7 mouse cellular contexts compared by ENCODE assay signal in the genomic region with DNA sequence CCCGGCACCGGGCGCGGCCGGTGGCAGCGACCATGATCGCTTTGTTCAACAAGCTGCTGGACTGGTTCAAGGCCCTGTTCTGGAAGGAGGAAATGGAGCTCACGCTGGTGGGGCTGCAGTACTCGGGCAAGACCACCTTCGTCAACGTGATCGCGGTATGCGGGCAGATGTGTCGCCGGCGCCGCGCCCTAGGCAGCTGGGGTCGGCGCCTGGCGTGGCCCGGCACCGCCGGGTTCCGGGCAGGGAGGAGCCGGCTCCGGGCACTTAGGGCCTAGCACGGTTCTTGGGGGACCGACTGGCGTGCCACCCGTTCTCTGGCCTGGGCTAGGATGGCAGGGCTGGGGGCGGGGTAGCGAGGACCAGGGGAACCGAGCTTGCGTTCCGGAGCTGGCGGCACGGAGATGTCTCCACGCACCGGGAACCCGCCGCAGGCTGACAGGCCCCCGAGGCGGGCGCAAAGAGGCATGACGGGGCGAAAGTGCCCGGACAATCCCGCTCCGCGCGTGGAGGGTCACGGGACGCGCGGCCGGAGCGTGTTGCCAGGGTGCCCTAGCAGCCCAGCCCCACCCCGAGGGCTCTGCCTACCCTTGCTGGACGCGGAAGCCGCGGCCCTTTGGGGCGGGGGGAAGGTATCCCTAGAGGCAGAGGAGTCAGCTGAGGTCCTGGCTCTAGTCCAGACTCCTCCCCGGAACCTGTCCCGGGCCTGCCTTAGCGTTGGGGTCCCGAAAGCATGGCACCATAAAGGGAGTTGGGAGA. TPM values are rescaled to one million over a fixed set of nuclear protein-coding genes. Genes with fewer than 3 reads are reported as not detected.
A peak's percentile ranks its signal among the peaks of the same experiment; 100 is the strongest.
DNase-seq lines count a peak whose midpoint lies in the region; ATAC-seq lines count a peak whose summit lies in the region.

No protein-coding gene starts in this region.

- peak overlapping the region; percentile 90 for H3K4me3 ChIP-seq in embryonic facial prominence, embryonic 11.5 days (ENCODE audit: low read depth, low read length)
- peak overlapping the region; percentile 95 for H3K4me3 ChIP-seq in limb, embryonic 12.5 days (replicated peaks)
- H3K4me3 ChIP-seq in midbrain, embryonic 13.5 days (replicated peaks): peak overlapping the region; percentile 94

- peak overlapping the region; percentile 87 for H3K9ac ChIP-seq in embryonic facial prominence, embryonic 11.5 days (replicated peaks; ENCODE audit: low read length)
- peak overlapping the region; percentile 94 for H3K9ac ChIP-seq in limb, embryonic 12.5 days (replicated peaks)
- H3K9ac ChIP-seq in midbrain, embryonic 13.5 days (replicated peaks): peak overlapping the region; percentile 94

- peak; percentile 94 for DNase-seq in adrenal gland, postnatal 14 days
- DNase-seq in embryonic facial prominence, embryonic 11.5 days (ENCODE audit: low spot score): peak; percentile 67
- DNase-seq in heart, adult 18-20 months: peak; percentile 87 to 92
- peak; percentile 90 for DNase-seq in kidney, adult 18-20 months
- peak; percentile 84 for DNase-seq in skeletal muscle tissue, adult 2 months (ENCODE audit: low read depth, low spot score)

- peak; percentile 63 for ATAC-seq in embryonic facial prominence, embryonic 11.5 days (replicated peaks; ENCODE audit: insufficient number of reproducible peaks, low FRiP score, low TSS enrichment, low read depth)
- ATAC-seq in limb, embryonic 12.5 days (ENCODE audit: insufficient number of reproducible peaks, insufficient read depth, low FRiP score, low TSS enrichment, low read depth): peak; percentile 66
- peak; percentile 78 for ATAC-seq in midbrain, embryonic 13.5 days

- H3K27me3 ChIP-seq in embryonic facial prominence, embryonic 11.5 days (ENCODE audit: control insufficient read depth, insufficient read depth, low read length): no peaks in the 10 kb centered on the region
- peaks cover 18% of the 10 kb centered on the region for H3K27me3 ChIP-seq in limb, embryonic 12.5 days
- H3K27me3 ChIP-seq in midbrain, embryonic 13.5 days: no peaks in the 10 kb centered on the region; the same call in 1 of the 2 replicates

- no peaks in the 10 kb centered on the region for H3K36me3 ChIP-seq in embryonic facial prominence, embryonic 11.5 days (replicated peaks; ENCODE audit: control insufficient read depth, insufficient read depth, low read depth, low read length)
- peaks cover 9% of the 10 kb centered on the region; the same call in 1 of the 2 replicates for H3K36me3 ChIP-seq in limb, embryonic 12.5 days
- H3K36me3 ChIP-seq in midbrain, embryonic 13.5 days: peaks cover 9% of the 10 kb centered on the region

- under 1% methylated on average over 67 of the region's 69 CpGs for WGBS in embryonic facial prominence, embryonic 11.5 days
- 0% methylated on average over 68 of the region's 69 CpGs for WGBS in limb, embryonic 12.5 days
- WGBS in midbrain, embryonic 13.5 days: under 1% methylated on average over 61 of the region's 69 CpGs

- H3K27ac ChIP-seq in embryonic facial prominence, embryonic 11.5 days (replicated peaks; ENCODE audit: low read depth, low read length): peak overlapping the region; percentile 74
- peak overlapping the region; percentile 88 for H3K27ac ChIP-seq in limb, embryonic 12.5 days
- H3K27ac ChIP-seq in midbrain, embryonic 13.5 days: peak overlapping the region; percentile 96

- 0 out of 2 replicates have a peak, but pooled peaks cover 3% of the 10 kb centered on the region for H3K4me1 ChIP-seq in embryonic facial prominence, embryonic 11.5 days (ENCODE audit: control insufficient read depth, insufficient read depth, low read length)
- H3K4me1 ChIP-seq in limb, embryonic 12.5 days (replicated peaks): peaks cover 24% of the 10 kb centered on the region
- peaks cover 47% of the 10 kb centered on the region for H3K4me1 ChIP-seq in midbrain, embryonic 13.5 days (replicated peaks)

- H3K4me2 ChIP-seq in embryonic facial prominence, embryonic 11.5 days (ENCODE audit: low read depth, low read length): peak overlapping the region; percentile 83
- H3K4me2 ChIP-seq in limb, embryonic 12.5 days: peak overlapping the region; percentile 83
- peak overlapping the region; percentile 95 for H3K4me2 ChIP-seq in midbrain, embryonic 13.5 days (replicated peaks)

- no peaks in the 10 kb centered on the region for H3K9me3 ChIP-seq in embryonic facial prominence, embryonic 11.5 days (replicated peaks; ENCODE audit: control insufficient read depth, low read length)
- H3K9me3 ChIP-seq in limb, embryonic 12.5 days: no peaks in the 10 kb centered on the region
- H3K9me3 ChIP-seq in midbrain, embryonic 13.5 days: no peaks in the 10 kb centered on the region

RNA-seq across cellular contexts. Expression of gene Arl8a, which starts 0.5 kb away (rescaled TPM):
- total RNA-seq in adrenal gland, postnatal 14 days (2021): 41.9 and 57.3 TPM in 2 replicates
- 44.2 and 52.2 TPM in 2 replicates for polyA plus RNA-seq in embryonic facial prominence, embryonic 11.5 days (2014; fragmentation: Nextera tagmentation; extraction: Ambion mirVana)
- total RNA-seq in heart, adult 18-20 months (2021): 10 to 100 TPM; 21.8 to 22.0 TPM
- 51.8 and 57.7 TPM in 2 replicates for polyA plus RNA-seq in limb, embryonic 12.5 days (2016; fragmentation: Nextera tagmentation; extraction: Ambion mirVana)
- polyA plus RNA-seq in midbrain, embryonic 13.5 days (2015; fragmentation: Nextera tagmentation; extraction: Ambion mirVana): 234 and 247 TPM in 2 replicates

RNA-seq across cellular contexts. Expression of gene Ptpn7, which starts 14.6 kb away (rescaled TPM):
- 1.1 and 3.9 TPM in 2 replicates for total RNA-seq in adrenal gland, postnatal 14 days (2021)
- 0.92 and 1.9 TPM in 2 replicates for polyA plus RNA-seq in embryonic facial prominence, embryonic 11.5 days (2014; fragmentation: Nextera tagmentation; extraction: Ambion mirVana)
- 1 to 10 TPM in 1 of 2 experiments, under 1 TPM in 1; 0.72 to 1.4 TPM for total RNA-seq in heart, adult 18-20 months (2021)
- polyA plus RNA-seq in limb, embryonic 12.5 days (2016; fragmentation: Nextera tagmentation; extraction: Ambion mirVana): 1.1 and 1.5 TPM in 2 replicates
- 0.46 and 0.51 TPM in 2 replicates for polyA plus RNA-seq in midbrain, embryonic 13.5 days (2015; fragmentation: Nextera tagmentation; extraction: Ambion mirVana)

RNA-seq across cellular contexts. Expression of gene Gpr37l1, which starts 20.4 kb away (rescaled TPM):
- total RNA-seq in adrenal gland, postnatal 14 days (2021): 1.8 and 2.4 TPM in 2 replicates
- polyA plus RNA-seq in embryonic facial prominence, embryonic 11.5 days (2014; fragmentation: Nextera tagmentation; extraction: Ambion mirVana): not detected in 2 replicates
- total RNA-seq in heart, adult 18-20 months (2021): under 1 TPM; 0.33 to 0.60 TPM
- polyA plus RNA-seq in limb, embryonic 12.5 days (2016; fragmentation: Nextera tagmentation; extraction: Ambion mirVana): not detected in 2 replicates
- polyA plus RNA-seq in midbrain, embryonic 13.5 days (2015; fragmentation: Nextera tagmentation; extraction: Ambion mirVana): 0.13 and 0.17 TPM in 2 replicates

RNA-seq across cellular contexts. Expression of gene Lgr6, which starts 42.0 kb away (rescaled TPM):
- total RNA-seq in adrenal gland, postnatal 14 days (2021): 15.1 and 22.0 TPM in 2 replicates
- 0.77 and 0.93 TPM in 2 replicates for polyA plus RNA-seq in embryonic facial prominence, embryonic 11.5 days (2014; fragmentation: Nextera tagmentation; extraction: Ambion mirVana)
- 10 to 100 TPM; 11.5 to 16.9 TPM for total RNA-seq in heart, adult 18-20 months (2021)
- 1.5 and 1.6 TPM in 2 replicates for polyA plus RNA-seq in limb, embryonic 12.5 days (2016; fragmentation: Nextera tagmentation; extraction: Ambion mirVana)
- polyA plus RNA-seq in midbrain, embryonic 13.5 days (2015; fragmentation: Nextera tagmentation; extraction: Ambion mirVana): 0.35 and 0.44 TPM in 2 replicates

Comparison
In these comparisons a context has a peak if more than half of its experiments do, and no peak if none do; other contexts are left out.
1. Peak in every context shown above with its lines: DNase-seq, ATAC-seq, H3K4me3 ChIP-seq and H3K27ac ChIP-seq.